Mouse (Mus musculus) bone marrow macrophage, adult 2 months (primary cell): Measurements from ENCODE around the gene Mrpl53.

Source experiments
- CTCF ChIP-seq: IDR thresholded peaks from 2 replicates; pipeline ENCODE4 v1.5.1; 2012; ENCODE audit warnings: low read depth, mild to moderate bottlenecking, low read length, moderate library complexity
- POLR2A ChIP-seq: IDR thresholded peaks from 2 replicates; pipeline ENCODE4 v1.6.1; 2012; ENCODE audit warnings: mild to moderate bottlenecking, low read depth, low read length, borderline replicate concordance

DNA sequence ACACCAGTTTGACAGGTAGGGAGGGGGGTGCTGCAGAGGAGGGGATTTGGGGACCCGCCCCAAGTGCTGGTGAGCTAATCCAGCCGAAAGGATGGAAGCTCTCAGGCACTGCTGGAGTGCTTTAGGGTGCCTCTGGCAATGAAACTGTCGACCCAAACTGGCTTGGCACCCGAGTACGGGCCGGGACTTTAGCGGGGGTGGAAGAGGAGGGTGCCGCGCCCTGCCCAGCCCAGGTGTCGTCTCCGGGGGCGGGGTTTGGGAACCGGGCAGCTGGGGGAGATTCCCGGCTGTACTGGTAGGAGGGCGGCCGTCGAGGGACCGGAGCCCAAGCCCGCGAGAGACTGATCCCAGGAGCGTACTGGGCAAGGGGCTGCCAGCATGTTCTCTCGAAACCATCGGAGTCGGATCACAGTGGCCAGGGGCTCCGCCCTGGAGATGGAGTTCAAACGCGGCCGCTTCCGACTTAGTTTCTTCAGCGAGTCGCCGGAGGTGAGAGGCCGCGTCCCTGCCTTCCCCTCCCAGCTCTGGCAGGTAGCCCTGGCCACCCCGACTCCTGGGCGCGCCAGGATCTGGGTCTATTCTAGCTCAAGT is 26.8 kb downstream of the Mrpl53 start:
- no peak for TF ChIP-seq CTCF
- TF ChIP-seq POLR2A: no peak
